Mouse (Mus musculus): ENCODE results near the gene Ddx42.

- TF ChIP-seq CTCF (IDR thresholded peaks at IDR 0.05; ENCODE audit: low read depth) (peak; percentile 58), EP300 (IDR thresholded peaks at IDR 0.05; ENCODE audit: low read depth) (no peak)
Observed at GRCm38 (mm10) chr11:106246834-106247233, 30.1 kb downstream of the Ddx42 start.

Measured in liver, embryonic 14.5 days (tissue).